Mouse (Mus musculus): ENCODE measurements around the gene D7Ertd443e.

DNA sequence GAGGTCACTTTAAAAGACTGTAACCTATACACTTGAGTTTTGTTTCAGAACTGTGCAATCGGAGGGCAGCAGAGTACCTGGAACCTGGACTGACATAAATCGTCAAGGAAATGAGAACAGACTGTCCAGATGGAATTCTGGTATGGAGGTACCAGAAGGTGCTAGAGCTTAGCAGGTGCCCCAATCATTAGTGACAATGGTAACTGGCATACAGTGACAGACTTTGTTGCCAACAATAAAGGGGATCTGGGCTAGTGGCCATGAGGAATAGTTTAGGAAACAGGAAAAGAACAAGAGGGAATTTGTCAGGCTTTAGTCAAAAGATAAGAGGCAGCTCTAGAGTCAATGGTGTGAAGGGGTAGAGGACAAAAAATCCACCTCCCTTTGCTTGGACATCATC, 43.3 kb downstream of the D7Ertd443e start:
- no peak for TF ChIP-seq CTCF (IDR thresholded peaks at IDR 0.05; ENCODE audit: low read depth)
- no peak for TF ChIP-seq EP300 (optimal IDR thresholded peaks at IDR 0.05)

Data from stomach, postnatal 0 days (tissue).